Mouse (Mus musculus): ENCODE results near the gene Ttc32.

Gene Ttc32

GRCm38 (mm10) chr12:9029888-9030723 is at the start of gene Ttc32:
Ttc32 (plus strand) TSS chr12:9029997.
- in situ Hi-C loops (cut with MboI, MseI), result loop anchor here (10.0 kb wide), 1 partner anchor 825 kb away; the partner anchor contains the start of gene Ldah

- in situ Hi-C loops (cut with MboI, MseI), result loop anchor here (10.0 kb wide), 1 partner anchor 218 kb away; the partner anchor contains the start of gene Sdc1
These were observed 36.6 kb upstream of the Ttc32 start for GRCm38 (mm10) chr12:8993231-8993630.

- in situ Hi-C loops (cut with MboI, MseI), result loop anchor here (10.0 kb wide), 1 partner anchor 224 kb away; the partner anchor contains the start of gene Sdc1
These were observed 31.5 kb upstream of the Ttc32 start for GRCm38 (mm10) chr12:8998318-8998717.

- in situ Hi-C loops (cut with MboI, MseI), result loop anchor here (5.0 kb wide), 1 partner anchor 110 kb away; no protein-coding TSS in a partner anchor
These were observed 27.7 kb upstream of the Ttc32 start for GRCm38 (mm10) chr12:9002038-9002648.

GRCm38 (mm10) chr12:9007146-9007545 is 22.7 kb upstream of the Ttc32 start:
- in situ Hi-C loops (cut with MboI, MseI), result no loop called here

GRCm38 (mm10) chr12:9007811-9008210 is 22.0 kb upstream of the Ttc32 start:
- in situ Hi-C loops (cut with MboI, MseI), result no loop called here

- in situ Hi-C loops (cut with MboI, MseI), result no loop called here
These were observed 19.5 kb upstream of the Ttc32 start for GRCm38 (mm10) chr12:9010311-9010710.

- in situ Hi-C loops (cut with MboI, MseI), result no loop called here
These were observed 13.4 kb upstream of the Ttc32 start for GRCm38 (mm10) chr12:9016376-9016775.

GRCm38 (mm10) chr12:9020431-9020830 is 9.4 kb upstream of the Ttc32 start:
- in situ Hi-C loops (cut with MboI, MseI), result loop anchor here (10.0 kb wide), 1 partner anchor 816 kb away; the partner anchor contains the start of gene Ldah

- in situ Hi-C loops (cut with MboI, MseI), result loop anchor here (10.0 kb wide), 1 partner anchor 816 kb away; the partner anchor contains the start of gene Ldah
These were observed 8.8 kb upstream of the Ttc32 start for GRCm38 (mm10) chr12:9020986-9021385.

- in situ Hi-C loops (cut with MboI, MseI), result loop anchor here (10.0 kb wide), 1 partner anchor 818 kb away; the partner anchor contains the start of gene Ldah
These were observed 6.8 kb upstream of the Ttc32 start for GRCm38 (mm10) chr12:9023031-9023430.

GRCm38 (mm10) chr12:9024071-9024470 is 5.7 kb upstream of the Ttc32 start:
- in situ Hi-C loops (cut with MboI, MseI), result loop anchor here (10.0 kb wide), 1 partner anchor 819 kb away; the partner anchor contains the start of gene Ldah

GRCm38 (mm10) chr12:9024736-9025135 is 5.1 kb upstream of the Ttc32 start:
- in situ Hi-C loops (cut with MboI, MseI), result loop anchor here (10.0 kb wide), 1 partner anchor 820 kb away; the partner anchor contains the start of gene Ldah

- in situ Hi-C loops (cut with MboI, MseI), result loop anchor here (10.0 kb wide), 1 partner anchor 822 kb away; the partner anchor contains the start of gene Ldah
These were observed 3.0 kb upstream of the Ttc32 start for GRCm38 (mm10) chr12:9026843-9027242.

GRCm38 (mm10) chr12:9028816-9029215 is 981 bp upstream of the Ttc32 start:
- in situ Hi-C loops (cut with MboI, MseI), result loop anchor here (10.0 kb wide), 1 partner anchor 824 kb away; the partner anchor contains the start of gene Ldah

- in situ Hi-C loops (cut with MboI, MseI), result loop anchor here (10.0 kb wide), 1 partner anchor 825 kb away; the partner anchor contains the start of gene Ldah
These were observed 300 bp upstream of the Ttc32 start for GRCm38 (mm10) chr12:9029506-9029887.

- in situ Hi-C loops (cut with MboI, MseI), result no loop called here
These were observed 1.4 kb downstream of the Ttc32 start for GRCm38 (mm10) chr12:9031166-9031565.

- in situ Hi-C loops (cut with MboI, MseI), result no loop called here
These were observed 3.3 kb downstream of the Ttc32 start for GRCm38 (mm10) chr12:9033140-9033539.

GRCm38 (mm10) chr12:9036409-9036808 is 6.6 kb downstream of the Ttc32 start:
- in situ Hi-C loops (cut with MboI, MseI), result no loop called here

GRCm38 (mm10) chr12:9040177-9040576 is 10.4 kb downstream of the Ttc32 start:
- in situ Hi-C loops (cut with MboI, MseI), result no loop called here

- in situ Hi-C loops (cut with MboI, MseI), result no loop called here
These were observed 10.9 kb downstream of the Ttc32 start for GRCm38 (mm10) chr12:9040686-9041085.

- in situ Hi-C loops (cut with MboI, MseI), result no loop called here
These were observed 12.5 kb downstream of the Ttc32 start for GRCm38 (mm10) chr12:9042316-9042715.
